Mouse (Mus musculus): ENCODE data around the gene Esyt2. TPM values are rescaled to one million over a fixed set of nuclear protein-coding genes. Genes with fewer than 3 reads are reported as not detected.
A peak's percentile ranks its signal among the peaks of the same experiment; 100 is the strongest.

Esyt2 gene
- polyA plus RNA-seq, 1 experiment from 2014 or later, result 11.3 TPM

DNA sequence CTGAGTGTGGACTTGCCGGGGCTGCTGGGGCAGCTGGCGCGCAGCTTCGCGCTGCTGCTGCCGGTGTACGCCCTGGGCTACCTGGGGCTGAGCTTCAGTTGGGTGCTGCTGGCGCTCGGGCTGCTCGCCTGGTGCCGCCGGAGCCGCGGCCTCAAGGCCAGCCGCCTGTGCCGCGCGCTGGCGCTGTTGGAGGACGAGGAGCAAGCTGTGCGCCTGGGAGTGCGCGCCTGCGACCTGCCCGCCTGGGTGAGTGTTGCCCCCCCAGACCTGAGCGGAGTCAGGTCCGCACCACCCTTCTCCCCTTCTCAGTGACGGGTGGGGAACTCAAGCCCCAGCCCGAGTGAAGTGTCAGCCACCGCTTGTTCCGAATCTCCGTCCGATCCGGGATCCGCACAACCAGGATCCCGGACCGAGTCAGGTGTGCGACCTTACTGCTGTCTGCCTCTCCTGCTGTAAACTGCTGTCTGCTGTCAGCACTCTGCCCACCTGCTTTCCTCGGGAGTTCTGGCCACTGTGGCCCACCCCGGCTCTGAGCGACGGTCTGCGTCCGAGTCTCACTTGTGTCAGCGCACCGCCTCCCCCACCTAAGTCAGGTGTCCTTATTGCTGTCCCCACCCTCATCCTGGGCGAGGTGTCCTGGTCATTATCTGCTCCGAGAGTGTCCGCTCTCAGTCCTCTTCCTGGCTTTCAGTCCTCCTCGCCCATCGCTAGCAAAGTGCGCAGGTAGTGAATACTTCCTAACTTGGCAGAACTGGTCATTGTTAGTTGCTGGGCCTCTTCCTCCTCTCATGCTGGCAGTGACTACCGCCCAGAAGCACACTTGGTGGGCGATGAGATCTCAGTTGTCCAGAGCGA lies 658 bp downstream of the Esyt2 start:
- WGBS, result under 1% methylated on average over 41 of the region's 55 CpGs
- no peak; the same call in 1 of the 2 replicates for ATAC-seq (ENCODE audit: low FRiP score)

DNA sequence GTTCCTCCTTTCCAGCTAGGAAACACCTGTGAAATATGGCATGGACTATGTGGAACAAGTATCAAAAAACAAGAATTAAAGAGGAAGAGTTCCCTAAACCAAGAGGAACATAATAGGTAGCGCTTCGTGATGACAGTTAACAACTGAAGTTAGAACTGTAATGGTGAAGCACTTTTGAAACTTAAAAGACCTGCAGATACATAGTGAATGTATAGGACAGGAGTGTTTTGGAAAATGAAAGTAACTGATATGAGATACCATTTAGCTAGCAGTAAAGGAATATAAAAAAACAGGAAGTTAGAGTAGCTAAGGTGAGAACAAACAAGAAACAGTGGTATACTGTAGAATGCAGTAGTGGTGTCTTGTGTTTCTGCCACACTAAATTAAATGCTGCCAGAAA lies 1.9 kb downstream of the Esyt2 start:
- no peak for ATAC-seq (ENCODE audit: low FRiP score)
- Histone ChIP-seq H3K4me3 (replicated peaks) (no peak overlapping the region), H3K4me2 (0 out of 2 replicates have a peak overlapping the region, but pooled peaks have one; percentile 5), H3K27ac (replicated peaks) (no peak overlapping the region), H3K4me1 (peaks cover 13% of the 10 kb centered on the region), H3K9me3 (replicated peaks) (no peaks in the 10 kb centered on the region), H3K9ac (replicated peaks) (no peak overlapping the region), H3K27me3 (replicated peaks) (no peaks in the 10 kb centered on the region), H3K36me3 (no peaks in the 10 kb centered on the region)
- 91% methylated on average over 2 of the region's 2 CpGs for WGBS

More for the DNA sequence above, 658 bp downstream of the Esyt2 start:
- H3K9me3 ChIP-seq (replicated peaks), result no peaks in the 10 kb centered on the region
- H3K27me3 ChIP-seq (replicated peaks), result no peaks in the 10 kb centered on the region
- no peaks in the 10 kb centered on the region for H3K36me3 ChIP-seq
- H3K4me2 ChIP-seq, result peak overlapping the region; percentile 94
- H3K27ac ChIP-seq (replicated peaks), result peak overlapping the region; percentile 99
- H3K4me3 ChIP-seq (replicated peaks), result peak overlapping the region; percentile 78
- peaks cover 13% of the 10 kb centered on the region for H3K4me1 ChIP-seq
- peak overlapping the region; percentile 88 for H3K9ac ChIP-seq (replicated peaks)

DNA sequence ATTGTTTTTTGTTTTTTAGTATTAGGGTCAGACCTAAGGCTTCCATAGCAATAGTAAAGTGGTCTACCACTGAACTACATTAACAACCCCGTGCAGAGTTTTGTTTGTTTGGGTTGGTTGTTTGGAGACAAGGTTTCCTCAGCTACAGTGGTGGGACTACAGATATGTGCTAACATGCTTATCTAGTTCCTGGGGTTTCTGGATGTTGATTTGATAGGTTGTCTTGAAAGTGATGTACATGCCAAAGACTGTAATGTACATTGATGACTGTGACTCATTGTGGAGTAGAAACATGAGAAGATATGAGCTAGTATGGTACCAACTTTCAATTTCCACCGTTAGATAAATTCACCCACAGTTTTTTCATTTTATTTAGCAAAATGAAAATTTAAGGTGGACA lies 2.5 kb downstream of the Esyt2 start:
- peaks cover 13% of the 10 kb centered on the region for H3K4me1 ChIP-seq
- H3K27me3 ChIP-seq (replicated peaks), result no peaks in the 10 kb centered on the region
- H3K9me3 ChIP-seq (replicated peaks), result no peaks in the 10 kb centered on the region
- H3K4me2 ChIP-seq, result no peak overlapping the region
- H3K4me3 ChIP-seq (replicated peaks), result no peak overlapping the region
- WGBS, result 94% methylated on average over 2 of the region's 2 CpGs
- ATAC-seq (ENCODE audit: low FRiP score), result no peak
- no peaks in the 10 kb centered on the region for H3K36me3 ChIP-seq
- no peak overlapping the region for H3K9ac ChIP-seq (replicated peaks)
- H3K27ac ChIP-seq (replicated peaks), result no peak overlapping the region

DNA sequence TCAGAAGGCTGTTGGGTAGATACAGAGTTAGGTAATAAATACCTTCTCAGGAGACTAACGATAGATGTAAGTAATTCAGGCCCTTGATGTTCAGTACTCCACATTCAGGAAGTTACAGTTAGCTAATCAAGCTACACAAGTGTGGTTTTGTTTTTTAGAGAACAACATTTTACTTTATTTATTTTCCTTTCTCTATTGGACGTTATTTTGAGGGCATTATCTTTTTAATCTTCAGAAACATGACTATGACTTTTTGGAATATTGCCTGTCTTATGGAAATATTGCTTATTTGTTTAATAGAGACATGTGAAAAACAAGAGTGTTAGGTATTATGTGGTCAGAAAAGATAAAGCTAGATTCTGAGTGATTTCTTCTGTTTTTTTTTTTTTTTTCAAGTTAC lies 12.2 kb downstream of the Esyt2 start:
- 75% methylated on average over 2 of the region's 2 CpGs for WGBS
- no peak overlapping the region for H3K4me3 ChIP-seq (replicated peaks)
- ATAC-seq (ENCODE audit: low FRiP score), result no peak

DNA sequence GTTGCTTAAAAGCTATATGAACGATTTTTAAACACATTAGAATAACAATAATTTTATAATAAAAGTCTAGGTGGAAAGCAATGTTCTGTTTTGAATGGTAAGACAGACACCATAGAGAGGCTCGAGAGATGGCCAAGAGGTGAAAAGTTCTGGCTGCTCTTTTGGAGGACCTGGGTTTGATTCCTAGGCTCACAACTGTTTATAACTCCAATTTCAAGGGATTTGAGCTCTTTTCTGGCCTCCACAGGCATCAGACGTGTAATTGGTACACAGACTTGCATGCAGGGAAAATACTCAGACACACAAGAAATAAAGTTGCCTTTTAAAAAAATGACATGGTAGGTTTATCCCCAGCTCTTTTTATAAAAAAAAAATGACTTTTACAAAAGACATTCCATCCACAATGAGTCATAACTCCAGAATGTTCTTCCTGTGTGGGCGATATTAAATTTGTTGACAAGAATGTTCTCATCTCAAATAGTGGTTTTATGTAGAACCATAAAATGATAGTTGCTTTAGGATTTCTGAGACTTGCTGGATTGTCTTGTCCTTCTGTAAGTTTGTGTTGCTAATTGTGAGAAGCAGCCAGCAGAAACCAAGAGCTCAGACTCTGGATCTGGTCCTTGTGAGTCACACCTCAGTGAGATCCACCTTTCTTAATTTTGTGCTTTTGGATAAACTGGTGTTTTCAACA lies 12.8 kb downstream of the Esyt2 start:
- H3K9me3 ChIP-seq (replicated peaks), result no peaks in the 10 kb centered on the region
- ATAC-seq (ENCODE audit: low FRiP score), result no peak
- H3K36me3 ChIP-seq, result no peaks in the 10 kb centered on the region
- WGBS, result 89% methylated on average over 4 of the region's 4 CpGs
- H3K4me1 ChIP-seq, result no peaks in the 10 kb centered on the region
- H3K4me2 ChIP-seq, result no peak overlapping the region
- no peak overlapping the region for H3K4me3 ChIP-seq (replicated peaks)
- H3K27ac ChIP-seq (replicated peaks), result no peak overlapping the region
- no peaks in the 10 kb centered on the region for H3K27me3 ChIP-seq (replicated peaks)
- no peak overlapping the region for H3K9ac ChIP-seq (replicated peaks)

More for the DNA sequence above, 12.2 kb downstream of the Esyt2 start:
- Histone ChIP-seq H3K4me2 (no peak overlapping the region), H3K4me1 (no peaks in the 10 kb centered on the region), H3K36me3 (no peaks in the 10 kb centered on the region), H3K9me3 (replicated peaks) (no peaks in the 10 kb centered on the region), H3K9ac (replicated peaks) (no peak overlapping the region), H3K27me3 (replicated peaks) (no peaks in the 10 kb centered on the region), H3K27ac (replicated peaks) (no peak overlapping the region)

DNA sequence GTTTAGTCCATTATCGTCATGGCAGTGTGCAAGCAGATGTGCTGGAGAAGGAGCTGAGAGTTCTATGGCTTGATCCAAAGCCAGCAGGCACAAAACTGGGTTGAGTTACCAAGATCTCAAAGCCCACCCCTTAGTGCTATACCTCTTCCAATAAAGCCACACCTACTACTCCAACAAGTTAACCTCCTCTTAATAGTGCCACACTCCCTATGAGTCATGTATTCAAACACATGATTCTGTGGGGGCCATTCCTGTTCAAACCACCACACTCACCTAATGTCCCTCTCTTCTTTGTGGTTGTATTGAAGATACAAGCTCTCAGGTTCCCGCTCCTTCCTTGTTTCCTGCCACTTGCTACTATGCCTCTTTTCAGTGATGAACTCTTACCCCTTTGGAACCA lies 18.9 kb downstream of the Esyt2 start:
- 99% methylated on average over 2 of the region's 2 CpGs for WGBS
- H3K9me3 ChIP-seq (replicated peaks), result no peaks in the 10 kb centered on the region

DNA sequence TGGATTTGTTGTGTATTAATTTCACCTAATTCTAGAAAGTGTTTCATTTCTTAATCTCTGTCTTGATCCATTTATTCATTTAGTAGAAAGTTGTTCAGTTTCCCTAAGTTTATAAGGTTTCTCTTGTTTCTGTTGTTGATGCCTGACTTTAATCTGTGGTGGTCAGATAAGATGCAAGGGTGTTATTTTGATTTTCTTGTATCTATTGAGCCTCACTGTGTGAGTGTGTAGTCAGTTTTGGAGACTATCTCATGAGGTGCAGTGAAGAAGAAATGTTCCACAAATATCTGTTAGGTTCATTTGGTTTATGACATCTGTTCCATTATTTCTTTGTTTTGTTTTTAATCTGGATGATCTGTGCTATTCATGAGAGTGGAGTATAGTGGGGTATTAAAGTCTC lies 21.2 kb downstream of the Esyt2 start:
- Histone ChIP-seq H3K9ac (replicated peaks) (no peak overlapping the region), H3K27me3 (replicated peaks) (no peaks in the 10 kb centered on the region), H3K4me3 (replicated peaks) (no peak overlapping the region), H3K36me3 (no peaks in the 10 kb centered on the region), H3K9me3 (replicated peaks) (no peaks in the 10 kb centered on the region), H3K27ac (replicated peaks) (no peak overlapping the region), H3K4me1 (no peaks in the 10 kb centered on the region), H3K4me2 (no peak overlapping the region)
- ATAC-seq (ENCODE audit: low FRiP score), result no peak

More for the DNA sequence above, 18.9 kb downstream of the Esyt2 start:
- no peak for ATAC-seq (ENCODE audit: low FRiP score)
- Histone ChIP-seq H3K27me3 (replicated peaks) (no peaks in the 10 kb centered on the region), H3K4me3 (replicated peaks) (no peak overlapping the region), H3K4me1 (no peaks in the 10 kb centered on the region), H3K4me2 (no peak overlapping the region), H3K9ac (replicated peaks) (no peak overlapping the region), H3K27ac (replicated peaks) (no peak overlapping the region), H3K36me3 (no peaks in the 10 kb centered on the region)

DNA sequence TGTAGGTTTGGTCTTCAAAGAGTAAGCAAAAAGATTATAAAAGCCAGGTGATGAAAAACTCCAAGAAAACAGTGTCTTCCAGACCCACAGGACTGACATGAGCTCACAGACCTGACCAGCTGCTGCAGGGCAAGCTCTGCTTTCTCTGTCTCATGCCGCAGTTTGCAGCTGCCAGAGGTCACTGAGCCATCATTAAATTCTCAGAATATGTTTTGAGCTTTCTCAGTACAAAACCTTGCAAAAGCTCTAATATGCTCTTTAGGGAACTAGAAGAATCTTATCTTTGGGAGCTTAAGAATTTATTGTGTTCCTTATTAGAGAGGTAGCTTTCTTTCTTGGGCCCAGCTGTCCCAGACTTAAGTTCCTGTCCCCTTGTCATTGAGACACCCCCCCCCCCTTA lies 25.0 kb downstream of the Esyt2 start:
- Histone ChIP-seq H3K9ac (replicated peaks) (no peak overlapping the region), H3K27me3 (replicated peaks) (no peaks in the 10 kb centered on the region), H3K4me3 (replicated peaks) (no peak overlapping the region), H3K4me1 (no peaks in the 10 kb centered on the region), H3K9me3 (replicated peaks) (no peaks in the 10 kb centered on the region), H3K27ac (replicated peaks) (no peak overlapping the region), H3K36me3 (no peaks in the 10 kb centered on the region), H3K4me2 (no peak overlapping the region)
- WGBS, result 62% methylated on average over 1 of the region's 1 CpGs
- no peak for ATAC-seq (ENCODE audit: low FRiP score)

DNA sequence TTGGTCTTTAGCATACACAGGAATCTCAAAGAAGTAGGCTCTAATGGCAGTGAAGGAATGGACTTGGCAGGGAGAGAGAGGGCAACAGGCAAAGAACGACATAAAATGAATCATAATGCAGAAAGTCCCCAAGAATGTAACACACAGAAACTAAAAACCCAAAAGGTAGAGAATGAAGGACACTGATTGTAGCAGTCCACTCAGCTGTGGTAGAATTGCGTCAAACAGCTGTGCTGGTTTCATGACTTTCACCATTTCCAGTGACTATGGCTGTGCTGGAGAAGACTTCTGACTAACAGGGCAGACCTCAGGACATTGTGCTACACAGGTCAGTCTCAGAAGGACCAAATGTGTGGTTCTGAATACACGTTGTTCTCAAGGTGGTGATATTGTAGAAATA lies 26.9 kb downstream of the Esyt2 start:
- Histone ChIP-seq H3K4me1 (no peaks in the 10 kb centered on the region), H3K4me3 (replicated peaks) (no peak overlapping the region), H3K4me2 (no peak overlapping the region), H3K9me3 (replicated peaks) (no peaks in the 10 kb centered on the region), H3K27ac (replicated peaks) (no peak overlapping the region), H3K9ac (replicated peaks) (no peak overlapping the region), H3K27me3 (replicated peaks) (no peaks in the 10 kb centered on the region), H3K36me3 (no peaks in the 10 kb centered on the region)
- WGBS, result 88% methylated on average over 3 of the region's 3 CpGs
- ATAC-seq (ENCODE audit: low FRiP score), result no peak

DNA sequence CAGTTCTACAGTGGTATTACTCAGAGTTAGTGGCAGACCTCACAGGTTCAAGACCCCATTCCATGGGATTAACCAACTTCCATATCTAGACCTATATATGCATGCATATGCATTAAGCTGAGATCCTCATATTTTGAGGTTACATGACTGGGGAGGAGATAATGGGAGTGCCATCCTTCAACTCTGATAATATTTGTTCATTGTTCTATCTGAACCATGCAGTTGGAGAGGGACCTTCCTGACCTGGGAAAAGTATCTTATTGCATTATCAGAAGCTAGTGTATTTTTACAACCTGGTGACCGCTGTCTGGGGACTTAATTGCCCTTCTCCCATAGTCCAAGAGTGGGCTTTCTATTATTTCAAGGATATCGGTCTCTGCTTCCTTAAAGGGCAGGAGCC lies 27.6 kb downstream of the Esyt2 start:
- no peaks in the 10 kb centered on the region for H3K9me3 ChIP-seq (replicated peaks)
- no peaks in the 10 kb centered on the region for H3K4me1 ChIP-seq
- 78% methylated on average over 2 of the region's 2 CpGs for WGBS
- ATAC-seq (ENCODE audit: low FRiP score), result no peak
- no peak overlapping the region for H3K27ac ChIP-seq (replicated peaks)
- no peak overlapping the region for H3K4me2 ChIP-seq
- H3K27me3 ChIP-seq (replicated peaks), result no peaks in the 10 kb centered on the region
- H3K4me3 ChIP-seq (replicated peaks), result no peak overlapping the region
- no peaks in the 10 kb centered on the region for H3K36me3 ChIP-seq
- H3K9ac ChIP-seq (replicated peaks), result no peak overlapping the region

DNA sequence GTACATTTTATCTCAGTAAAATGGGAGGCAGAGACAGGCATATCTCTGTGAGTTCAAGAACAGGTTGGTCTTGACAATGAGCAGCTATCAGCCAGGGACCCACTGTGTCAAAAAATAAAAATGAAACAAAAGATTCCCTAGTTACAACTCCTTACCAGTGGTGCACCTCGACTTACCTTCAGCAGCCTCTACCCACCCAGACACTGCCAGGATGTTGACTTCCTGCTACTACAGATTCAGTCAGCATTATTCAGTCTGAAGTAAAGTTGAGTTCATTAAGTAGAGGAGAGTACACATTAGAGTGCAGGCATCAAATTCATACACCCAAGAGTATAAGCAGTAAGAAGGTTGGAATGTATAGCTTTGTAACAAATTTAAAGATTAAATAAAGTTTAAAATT lies 32.8 kb downstream of the Esyt2 start:
- Histone ChIP-seq H3K27me3 (replicated peaks) (no peaks in the 10 kb centered on the region), H3K9ac (replicated peaks) (no peak overlapping the region), H3K9me3 (replicated peaks) (no peaks in the 10 kb centered on the region), H3K4me3 (replicated peaks) (no peak overlapping the region), H3K27ac (replicated peaks) (no peak overlapping the region), H3K4me2 (no peak overlapping the region), H3K4me1 (no peaks in the 10 kb centered on the region), H3K36me3 (no peaks in the 10 kb centered on the region)
- no peak for ATAC-seq (ENCODE audit: low FRiP score)
- WGBS, result 92% methylated on average over 1 of the region's 1 CpGs

DNA sequence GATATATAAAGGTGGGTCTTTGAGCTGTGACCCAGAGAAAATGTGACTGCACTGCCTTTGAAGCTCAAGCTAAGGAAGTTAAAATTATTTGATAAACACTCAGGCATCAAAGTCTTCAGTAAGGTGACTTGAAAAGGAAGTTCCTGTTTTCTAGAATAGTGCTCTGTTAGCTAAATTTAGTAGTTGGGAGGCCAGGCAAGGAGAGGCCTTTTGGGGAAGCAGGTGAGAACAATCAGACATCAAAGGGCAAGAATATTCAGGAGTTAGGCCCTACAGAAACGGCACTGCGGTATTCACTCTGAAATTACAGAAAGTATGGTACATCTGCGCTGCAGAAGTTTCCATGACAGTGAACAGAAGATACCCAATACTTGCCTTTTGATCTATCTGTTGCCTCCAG lies 34.5 kb downstream of the Esyt2 start:
- Histone ChIP-seq H3K4me2 (no peak overlapping the region), H3K27ac (replicated peaks) (no peak overlapping the region), H3K9me3 (replicated peaks) (no peaks in the 10 kb centered on the region), H3K9ac (replicated peaks) (no peak overlapping the region), H3K27me3 (replicated peaks) (no peaks in the 10 kb centered on the region), H3K4me1 (no peaks in the 10 kb centered on the region), H3K4me3 (replicated peaks) (no peak overlapping the region), H3K36me3 (no peaks in the 10 kb centered on the region)
- ATAC-seq (ENCODE audit: low FRiP score), result no peak
- WGBS, result 93% methylated on average over 3 of the region's 3 CpGs
